Mouse (Mus musculus) kidney, embryonic 15.5 days (tissue): Measurements from ENCODE around the gene Bend6. TPM values are rescaled to one million over a fixed set of nuclear protein-coding genes. Genes with fewer than 3 reads are reported as not detected.

Source experiments
- ATAC-seq: fragments of 200-750 bp; cut with Nextera tagmentation; replicated peaks from 2 replicates; pipeline ENCODE4 v1.8.0; 2017; ENCODE audit warnings: moderate TSS enrichment; ENCODE audit not compliant: low FRiP score
- H3K27ac ChIP-seq: fragments of 300-500 bp; sonication (generic); 2 replicates; pipeline ENCODE4 v1.5.1; 2015; ENCODE audit warnings: mild to moderate bottlenecking, inconsistent platforms
- H3K27me3 ChIP-seq: fragments of 300-500 bp; sonication (generic); 2 replicates; pipeline ENCODE4 v1.6.1; 2015; ENCODE audit warnings: inconsistent platforms
- H3K36me3 ChIP-seq: fragments of 300-500 bp; sonication (generic); 2 replicates; pipeline ENCODE4 v1.6.1; 2015; ENCODE audit warnings: inconsistent platforms
- H3K4me1 ChIP-seq: fragments of 300-500 bp; sonication (generic); 2 replicates; pipeline ENCODE4 v1.6.1; 2015; ENCODE audit warnings: inconsistent platforms
- H3K4me2 ChIP-seq: fragments of 300-500 bp; sonication (generic); 2 replicates; pipeline ENCODE4 v1.6.1; 2015; ENCODE audit warnings: moderate library complexity, mild to moderate bottlenecking, inconsistent platforms
- H3K4me3 ChIP-seq: fragments of 300-500 bp; sonication (generic); replicated peaks from 2 replicates; pipeline ENCODE4 v1.5.1; 2015; ENCODE audit warnings: mild to moderate bottlenecking, inconsistent platforms
- H3K9ac ChIP-seq: fragments of 300-500 bp; sonication (generic); 2 replicates; pipeline ENCODE4 v1.6.1; 2015; ENCODE audit warnings: mild to moderate bottlenecking, inconsistent platforms
- H3K9me3 ChIP-seq: fragments of 300-500 bp; sonication (generic); replicated peaks from 2 replicates; pipeline ENCODE4 v1.6.1; 2016; ENCODE audit warnings: inconsistent platforms
- WGBS: fragments of 180-500 bp; shearing (Covaris S2); methylation state at CpG from one replicate; pipeline ENCODE4 v1.1.7; 2015; ENCODE audit warnings: mixed read lengths; 5-methylcytosine and 5-hydroxymethylcytosine counted together
- polyA plus RNA-seq: library from polyadenylated mRNA; unstranded; fragments of >200 nt; fragmentation: Nextera tagmentation; extraction: Ambion mirVana; gene quantifications from 2 replicates; pipeline ENCODE4 v1.2.1, GENCODE M21; 2015

Gene Bend6
- 0.48 and 0.64 TPM in 2 replicates for polyA plus RNA-seq

DNA sequence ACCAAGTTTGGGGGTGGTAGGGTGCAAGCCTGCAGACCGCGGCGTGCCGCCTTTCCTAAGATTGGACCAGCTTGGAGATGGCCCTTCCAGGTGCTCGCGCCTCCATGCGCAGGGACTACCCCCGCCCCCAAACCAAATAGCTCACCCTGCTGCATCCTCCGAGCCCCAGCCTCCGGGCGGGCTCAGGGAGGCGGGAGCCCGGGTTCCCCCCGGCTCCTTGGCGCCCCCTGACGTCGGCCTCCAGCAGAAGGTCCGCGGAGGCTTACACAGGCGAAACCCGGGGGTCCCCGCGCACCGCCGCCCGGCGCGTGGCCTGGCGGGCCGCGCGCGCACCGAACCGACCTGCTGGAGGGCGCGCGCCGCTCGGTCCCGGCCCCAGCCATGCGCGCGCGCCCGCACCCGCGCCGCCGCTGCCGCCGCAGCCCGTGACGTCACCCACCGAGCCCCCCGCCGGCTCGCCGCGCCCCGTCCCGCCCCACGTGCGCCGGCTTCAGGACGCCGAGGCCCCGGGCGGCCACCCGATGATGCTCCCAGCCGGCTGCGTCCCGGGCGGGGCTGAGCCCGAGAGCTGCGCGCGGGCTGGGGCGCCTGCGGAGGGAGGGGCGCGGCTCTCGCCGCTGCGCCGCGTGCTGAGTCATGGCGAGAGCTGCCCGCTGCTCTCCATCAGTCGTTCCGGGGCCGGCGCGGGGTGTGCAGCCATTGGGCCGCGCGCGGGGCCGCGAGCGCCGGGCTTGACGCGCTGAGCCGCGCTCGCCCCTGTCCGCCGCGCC is at the start of gene Bend6:
Gene Bend6 (minus strand): TSS at position 396 of the 770 bp plus-strand sequence.
- Histone ChIP-seq H3K27ac (no peak within 1 kb of the TSS), H3K4me2 (peak within 1 kb of the TSS; percentile 96), H3K9ac (peak within 1 kb of the TSS; percentile 47), H3K9me3 (no peaks in the 10 kb centered on the region), H3K4me1 (peaks cover 24% of the 10 kb centered on the region), H3K36me3 (no peaks in the 10 kb centered on the region), H3K27me3 (peaks cover 62% of the 10 kb centered on the region), H3K4me3 (peak within 1 kb of the TSS; percentile 69)
- WGBS = under 1% methylated on average over 98 of the region's 110 CpGs
- peak; percentile 80 for ATAC-seq

DNA sequence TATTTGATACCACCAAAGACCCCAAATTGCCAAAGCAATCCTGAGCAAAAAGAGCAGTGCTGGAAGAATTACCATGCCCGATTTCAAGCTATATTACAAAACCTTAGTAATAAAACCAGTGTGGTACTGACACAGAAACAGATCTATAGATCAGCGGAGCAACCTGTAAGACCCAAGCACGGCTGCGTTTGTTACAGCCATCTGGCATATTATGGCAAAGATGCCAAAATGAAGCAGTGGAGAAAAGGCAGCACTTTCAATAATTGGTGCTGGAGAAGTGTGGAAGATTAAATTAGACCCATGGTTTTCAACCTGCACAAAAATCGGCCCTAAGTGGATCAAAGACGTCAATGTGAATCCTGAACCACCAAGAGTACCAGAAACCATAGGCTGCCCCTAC is 48.0 kb upstream of the Bend6 start:
- Histone ChIP-seq H3K4me2 (no peak overlapping the region), H3K36me3 (no peaks in the 10 kb centered on the region), H3K9me3 (no peaks in the 10 kb centered on the region), H3K4me3 (no peak overlapping the region), H3K4me1 (no peaks in the 10 kb centered on the region), H3K27ac (no peak overlapping the region), H3K9ac (no peak overlapping the region), H3K27me3 (no peaks in the 10 kb centered on the region)
- WGBS = 95% methylated on average over 6 of the region's 6 CpGs
- no peak for ATAC-seq

DNA sequence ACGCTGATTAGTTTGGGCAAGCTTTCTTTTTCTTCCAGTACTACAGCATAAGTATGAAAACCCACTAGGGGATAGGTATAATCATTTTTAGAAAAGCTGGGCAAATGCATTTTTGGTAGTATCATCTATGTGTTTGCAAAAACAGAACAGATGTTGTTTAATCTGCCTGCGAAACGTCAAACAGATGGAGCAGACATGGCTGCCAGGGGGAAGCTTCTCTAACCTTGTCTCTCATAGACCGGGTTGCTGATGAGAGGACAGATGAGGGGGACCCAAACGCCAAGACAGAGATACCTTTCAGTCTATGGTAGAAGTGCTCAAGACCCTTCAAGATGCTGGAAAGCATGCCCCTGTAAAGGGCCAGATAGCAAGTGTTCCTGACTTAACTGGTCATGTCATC is 40.9 kb upstream of the Bend6 start:
- 92% methylated on average over 5 of the region's 5 CpGs for WGBS
- no peaks in the 10 kb centered on the region for H3K9me3 ChIP-seq
- H3K4me2 ChIP-seq = no peak overlapping the region
- H3K4me1 ChIP-seq = 0 out of 2 replicates have a peak, but pooled peaks cover 3% of the 10 kb centered on the region
- ATAC-seq = no peak
- no peaks in the 10 kb centered on the region for H3K27me3 ChIP-seq
- no peak overlapping the region for H3K27ac ChIP-seq
- no peak overlapping the region for H3K4me3 ChIP-seq
- H3K36me3 ChIP-seq = no peaks in the 10 kb centered on the region
- H3K9ac ChIP-seq = no peak overlapping the region

DNA sequence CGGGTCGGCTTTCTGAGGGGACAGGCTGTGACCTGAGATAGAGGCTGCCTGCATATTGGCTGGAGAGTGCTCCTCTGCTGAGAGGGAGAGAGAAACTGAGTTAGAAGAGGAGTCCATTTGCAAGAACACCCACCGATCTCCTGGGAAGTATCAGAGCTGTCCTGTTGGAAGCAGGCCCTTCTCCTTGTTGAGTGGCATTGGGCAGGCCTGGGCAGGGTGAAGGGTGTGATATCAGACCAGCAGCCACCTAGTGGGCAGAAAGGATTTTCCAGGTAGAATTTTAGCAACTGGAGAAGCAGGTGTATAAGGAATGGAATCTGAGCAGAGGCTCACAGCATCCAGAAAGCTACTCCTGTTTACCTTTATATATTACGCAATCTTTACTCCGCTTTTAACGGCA is 40.2 kb upstream of the Bend6 start:
- Histone ChIP-seq H3K27me3 (no peaks in the 10 kb centered on the region), H3K9me3 (no peaks in the 10 kb centered on the region), H3K36me3 (no peaks in the 10 kb centered on the region), H3K9ac (no peak overlapping the region), H3K27ac (no peak overlapping the region), H3K4me2 (no peak overlapping the region), H3K4me3 (no peak overlapping the region), H3K4me1 (0 out of 2 replicates have a peak, but pooled peaks cover 3% of the 10 kb centered on the region)
- WGBS = 93% methylated on average over 6 of the region's 6 CpGs
- no peak for ATAC-seq

DNA sequence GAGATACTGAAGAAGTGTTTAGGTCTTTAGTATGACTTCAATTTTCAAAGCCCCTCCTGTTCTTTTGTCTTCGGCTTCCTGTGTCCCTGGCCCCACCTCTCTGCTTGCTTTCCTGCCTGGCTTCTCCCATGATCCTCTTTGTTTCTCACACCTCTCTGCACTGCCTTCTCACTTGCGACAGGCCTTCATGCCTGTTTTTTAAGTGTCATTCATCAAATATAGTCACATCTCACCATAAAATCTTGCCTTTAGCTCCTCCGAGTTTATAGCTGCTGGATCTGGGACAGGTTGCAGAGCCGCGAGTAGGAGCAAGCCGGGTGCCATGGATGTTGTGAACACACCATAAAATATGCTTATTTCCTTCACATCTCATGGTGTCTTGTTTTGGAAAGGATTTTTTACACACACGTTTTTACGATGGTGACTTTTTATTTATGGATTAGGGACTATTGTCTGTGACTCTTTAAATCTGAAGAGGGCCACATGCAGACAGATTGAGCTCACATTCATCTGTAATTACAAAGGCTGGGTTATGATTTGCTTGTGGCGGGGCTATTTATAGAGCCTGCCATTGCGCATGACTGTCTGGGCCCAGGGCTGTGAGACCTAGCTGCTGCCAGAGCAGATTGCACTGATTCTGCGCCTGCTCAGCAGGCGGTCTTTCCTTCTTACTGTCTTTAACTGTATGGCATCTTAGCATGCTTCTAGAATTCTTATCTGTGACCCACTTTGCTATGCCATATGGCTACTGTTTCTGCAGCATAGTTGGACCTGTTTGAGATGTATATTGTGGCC is 39.2 kb upstream of the Bend6 start:
- no peak overlapping the region for H3K4me3 ChIP-seq
- no peak overlapping the region for H3K4me2 ChIP-seq
- 0 out of 2 replicates have a peak, but pooled peaks cover 3% of the 10 kb centered on the region for H3K4me1 ChIP-seq
- no peaks in the 10 kb centered on the region for H3K9me3 ChIP-seq
- no peak for ATAC-seq
- H3K9ac ChIP-seq = no peak overlapping the region
- no peaks in the 10 kb centered on the region for H3K27me3 ChIP-seq
- 59% methylated on average over 12 of the region's 12 CpGs for WGBS
- H3K27ac ChIP-seq = 0 out of 2 replicates have a peak overlapping the region, but pooled peaks have one; percentile 1
- no peaks in the 10 kb centered on the region for H3K36me3 ChIP-seq

DNA sequence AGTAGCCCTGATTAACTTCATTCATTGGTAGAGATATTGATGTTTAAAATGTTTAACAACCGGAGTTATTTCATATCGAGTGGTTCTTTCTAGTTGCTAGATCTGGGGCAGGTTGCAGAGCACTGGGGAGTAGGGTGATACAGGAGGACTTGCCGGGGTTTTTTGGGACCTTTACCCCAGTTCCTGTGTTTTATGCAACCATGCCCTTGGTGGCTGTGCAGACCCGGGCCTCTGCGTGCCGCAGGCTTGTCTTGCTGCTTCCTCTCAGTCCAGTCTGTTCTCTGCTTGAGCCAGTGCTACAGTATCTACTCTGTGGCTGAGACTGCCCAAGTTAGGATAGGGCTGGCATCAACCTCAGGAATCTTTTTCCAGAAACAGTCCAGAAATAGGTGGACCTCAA is 38.1 kb upstream of the Bend6 start:
- Histone ChIP-seq H3K27me3 (no peaks in the 10 kb centered on the region), H3K9ac (no peak overlapping the region)
- WGBS = 90% methylated on average over 6 of the region's 6 CpGs

DNA sequence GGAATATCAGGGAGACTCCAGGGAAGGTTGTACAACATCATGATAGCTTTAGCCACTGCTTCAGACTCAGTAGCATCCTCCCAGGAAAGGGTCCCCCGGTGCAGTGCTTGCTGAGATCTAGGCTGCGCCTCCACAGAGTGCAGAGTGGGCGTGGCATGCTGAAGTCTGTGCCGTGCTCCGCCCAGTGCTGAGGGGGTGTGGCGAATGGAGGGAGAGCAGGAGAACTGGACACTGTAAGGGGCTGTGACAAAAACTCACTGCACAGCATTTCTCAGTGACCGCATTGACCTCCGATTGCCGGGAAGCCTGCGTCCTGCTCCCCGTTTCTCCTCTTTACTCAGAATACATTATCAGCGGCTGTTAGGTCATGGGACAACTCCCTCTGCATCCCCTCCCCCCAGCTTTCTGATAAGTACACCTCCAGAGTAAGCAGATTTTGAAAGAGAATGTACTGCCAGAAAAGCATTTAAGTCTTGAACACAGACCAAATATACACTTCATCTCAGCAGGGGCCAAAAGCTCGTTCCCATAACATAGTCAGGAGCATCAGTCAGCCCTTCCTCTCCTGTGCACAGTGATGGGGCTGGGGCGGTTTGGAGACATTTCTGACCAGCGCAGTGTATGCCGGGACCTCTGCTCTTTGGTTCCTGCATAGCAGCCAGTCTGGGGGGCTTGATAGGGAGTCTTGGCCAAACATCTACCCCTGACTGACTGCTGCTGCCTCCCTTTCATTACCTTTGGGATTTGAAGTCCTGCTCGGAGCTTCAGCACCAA is 37.5 kb upstream of the Bend6 start:
- WGBS = 66% methylated on average over 17 of the region's 17 CpGs
- Histone ChIP-seq H3K4me2 (peak overlapping the region; percentile 43), H3K4me1 (0 out of 2 replicates have a peak, but pooled peaks cover 3% of the 10 kb centered on the region), H3K27me3 (no peaks in the 10 kb centered on the region), H3K36me3 (no peaks in the 10 kb centered on the region), H3K27ac (no peak overlapping the region), H3K9ac (no peak overlapping the region), H3K4me3 (no peak overlapping the region), H3K9me3 (no peaks in the 10 kb centered on the region)
- ATAC-seq = peak; percentile 87

More for the DNA sequence above, 38.1 kb upstream of the Bend6 start:
- Histone ChIP-seq H3K4me3 (no peak overlapping the region), H3K9me3 (no peaks in the 10 kb centered on the region), H3K4me2 (no peak overlapping the region), H3K4me1 (0 out of 2 replicates have a peak, but pooled peaks cover 3% of the 10 kb centered on the region), H3K36me3 (no peaks in the 10 kb centered on the region), H3K27ac (no peak overlapping the region)
- no peak for ATAC-seq

DNA sequence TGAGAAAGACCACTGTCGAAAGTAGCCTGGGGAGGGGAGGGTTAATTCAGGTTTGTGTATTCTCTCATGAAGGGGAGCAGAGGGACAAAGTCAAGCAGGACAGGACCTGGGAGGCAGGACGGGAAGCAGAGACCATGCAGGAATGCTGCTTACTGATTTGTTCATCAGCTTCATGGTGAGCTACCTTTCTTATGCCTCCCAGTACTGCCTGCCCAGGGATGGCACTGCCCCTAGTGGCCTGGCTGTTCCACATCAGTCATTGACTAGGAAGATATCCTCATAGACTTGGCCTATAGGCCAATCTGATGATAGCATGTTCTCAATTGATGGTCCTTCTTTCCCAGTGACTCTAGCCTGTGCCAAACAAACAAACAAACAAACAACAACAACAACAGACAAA is 36.3 kb upstream of the Bend6 start:
- 70% methylated on average over 2 of the region's 2 CpGs for WGBS

DNA sequence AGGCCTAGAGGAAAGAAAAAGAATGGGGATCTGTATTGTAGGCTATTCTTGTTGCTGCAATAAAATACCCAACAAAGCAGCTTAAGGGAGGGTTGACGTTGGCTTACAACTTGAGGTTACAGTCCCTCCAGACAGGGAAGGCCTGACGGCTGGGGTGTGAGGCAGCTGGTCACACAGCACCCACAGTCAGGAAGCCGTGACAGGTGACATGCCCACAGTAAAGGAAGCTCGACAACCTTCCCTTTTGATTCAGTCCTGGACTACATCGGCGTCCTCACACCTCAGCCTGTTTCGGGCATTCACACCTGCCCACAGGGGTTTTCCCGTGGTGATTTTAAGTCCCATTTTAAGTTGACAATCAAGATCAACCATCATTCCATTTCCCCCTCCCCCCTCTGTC is 35.0 kb upstream of the Bend6 start:
- WGBS = 83% methylated on average over 8 of the region's 8 CpGs

More for the DNA sequence above, 36.3 kb upstream of the Bend6 start:
- Histone ChIP-seq H3K9ac (no peak overlapping the region), H3K27me3 (no peaks in the 10 kb centered on the region), H3K4me3 (no peak overlapping the region), H3K36me3 (no peaks in the 10 kb centered on the region), H3K27ac (no peak overlapping the region), H3K9me3 (no peaks in the 10 kb centered on the region), H3K4me1 (0 out of 2 replicates have a peak, but pooled peaks cover 3% of the 10 kb centered on the region), H3K4me2 (no peak overlapping the region)
- ATAC-seq = no peak

DNA sequence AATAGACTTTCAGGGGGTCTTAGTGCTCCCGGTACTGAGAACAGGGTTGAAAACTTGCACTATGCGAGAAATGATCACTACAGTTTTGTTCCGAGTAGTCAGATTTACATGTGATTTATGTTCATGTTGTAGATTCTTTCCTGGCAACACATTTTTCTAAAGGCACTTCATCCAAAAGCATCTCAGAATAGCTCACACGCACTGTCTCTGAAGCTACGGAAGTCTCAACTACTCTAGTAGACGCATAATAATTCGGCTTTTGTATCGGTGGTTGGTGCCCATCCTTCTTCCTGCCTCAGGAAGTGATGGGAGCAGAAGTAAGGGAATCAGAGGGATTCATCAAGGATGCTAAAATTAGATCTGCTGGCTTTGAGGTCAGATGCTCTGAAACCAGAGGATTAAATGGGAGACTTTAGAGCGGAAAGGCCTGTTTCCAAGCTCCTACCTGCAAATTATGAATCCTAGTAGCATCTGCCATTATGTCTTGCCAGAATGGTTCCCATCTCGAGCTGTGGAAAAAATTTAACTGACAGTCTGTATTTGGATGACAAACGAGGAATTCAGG is 32.8 kb upstream of the Bend6 start:
- Histone ChIP-seq H3K4me1 (0 out of 2 replicates have a peak, but pooled peaks cover 3% of the 10 kb centered on the region), H3K9ac (no peak overlapping the region), H3K27me3 (no peaks in the 10 kb centered on the region), H3K4me2 (no peak overlapping the region), H3K4me3 (no peak overlapping the region), H3K27ac (no peak overlapping the region), H3K9me3 (no peaks in the 10 kb centered on the region), H3K36me3 (no peaks in the 10 kb centered on the region)
- 78% methylated on average over 11 of the region's 11 CpGs for WGBS
- ATAC-seq = no peak

More for the DNA sequence above, 35.0 kb upstream of the Bend6 start:
- no peaks in the 10 kb centered on the region for H3K9me3 ChIP-seq
- no peak overlapping the region for H3K4me3 ChIP-seq
- no peak overlapping the region for H3K27ac ChIP-seq
- no peaks in the 10 kb centered on the region for H3K36me3 ChIP-seq
- 0 out of 2 replicates have a peak, but pooled peaks cover 3% of the 10 kb centered on the region for H3K4me1 ChIP-seq
- no peak overlapping the region for H3K9ac ChIP-seq
- no peak overlapping the region for H3K4me2 ChIP-seq
- ATAC-seq = no peak
- H3K27me3 ChIP-seq = no peaks in the 10 kb centered on the region

DNA sequence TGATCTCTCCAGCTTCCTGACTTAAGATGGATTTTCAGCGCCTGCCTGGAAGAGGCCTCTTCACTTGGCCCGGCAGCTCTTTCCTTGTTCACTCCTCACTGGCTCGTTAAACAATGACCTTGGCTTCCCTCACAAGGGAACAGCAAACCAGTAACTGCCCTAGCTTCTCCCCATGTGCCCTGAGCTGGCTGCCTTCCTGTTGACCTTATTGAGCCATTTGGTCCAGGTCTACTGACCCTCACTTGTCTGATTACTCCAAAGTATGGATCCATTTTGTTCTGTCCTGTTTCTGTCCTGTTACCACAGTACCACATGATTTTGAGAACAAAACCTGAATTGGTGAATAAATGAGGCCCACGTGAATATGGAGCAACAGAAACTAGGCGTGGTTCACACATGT is 32.2 kb upstream of the Bend6 start:
- Histone ChIP-seq H3K4me3 (no peak overlapping the region), H3K9ac (no peak overlapping the region), H3K36me3 (no peaks in the 10 kb centered on the region), H3K27me3 (no peaks in the 10 kb centered on the region), H3K27ac (no peak overlapping the region), H3K9me3 (no peaks in the 10 kb centered on the region), H3K4me1 (no peaks in the 10 kb centered on the region), H3K4me2 (no peak overlapping the region)
- no peak for ATAC-seq
- WGBS = 61% methylated on average over 5 of the region's 5 CpGs
